Mouse (Mus musculus): Measurements from ENCODE around the gene Rtraf. TPM values are rescaled to one million over a fixed set of nuclear protein-coding genes. Genes with fewer than 3 reads are reported as not detected.

Gene Rtraf
- polyA plus RNA-seq, 1 experiment from 2014 or later: 168 TPM

- Histone ChIP-seq H3K4me3 (ENCODE audit: low read depth, low read length) (no peak overlapping the region), H3K9ac (ENCODE audit: low read depth, low read length) (no peak overlapping the region), H3K36me3 (ENCODE audit: control insufficient read depth, insufficient read depth, low read length) (peaks cover 8% of the 10 kb centered on the region; the same call in 1 of the 2 replicates), H3K27me3 (replicated peaks; ENCODE audit: control insufficient read depth, insufficient read depth, low read length) (no peaks in the 10 kb centered on the region), H3K27ac (ENCODE audit: low read depth, low read length) (no peak overlapping the region), H3K4me1 (replicated peaks; ENCODE audit: control insufficient read depth, insufficient read depth, low read length) (peaks cover 4% of the 10 kb centered on the region; the same call in 1 of the 2 replicates), H3K4me2 (no peak overlapping the region), H3K9me3 (ENCODE audit: control insufficient read depth, low read length) (no peaks in the 10 kb centered on the region)
- no peak for DNase-seq (ENCODE audit: low spot score)
- 36% methylated on average over 10 of the region's 10 CpGs for WGBS
- ATAC-seq (replicated peaks; ENCODE audit: low FRiP score): peak; percentile 36; the same call in 1 of the 2 replicates
Observed at GRCm38 (mm10) chr14:19803623-19804022, 20.0 kb downstream of the Rtraf start.

GRCm38 (mm10) chr14:19803222-19803621 is 20.4 kb downstream of the Rtraf start:
- no peak overlapping the region for H3K4me2 ChIP-seq
- H3K27ac ChIP-seq (ENCODE audit: low read depth, low read length): no peak overlapping the region
- no peaks in the 10 kb centered on the region for H3K27me3 ChIP-seq (replicated peaks; ENCODE audit: control insufficient read depth, insufficient read depth, low read length)
- H3K4me1 ChIP-seq (replicated peaks; ENCODE audit: control insufficient read depth, insufficient read depth, low read length): peaks cover 4% of the 10 kb centered on the region; the same call in 1 of the 2 replicates
- ATAC-seq (replicated peaks; ENCODE audit: low FRiP score) (no peak), DNase-seq (ENCODE audit: low spot score) (no peak)
- WGBS: 38% methylated on average over 4 of the region's 4 CpGs
- no peak overlapping the region for H3K9ac ChIP-seq (ENCODE audit: low read depth, low read length)
- no peaks in the 10 kb centered on the region for H3K9me3 ChIP-seq (ENCODE audit: control insufficient read depth, low read length)
- H3K36me3 ChIP-seq (ENCODE audit: control insufficient read depth, insufficient read depth, low read length): peaks cover 8% of the 10 kb centered on the region; the same call in 1 of the 2 replicates
- no peak overlapping the region for H3K4me3 ChIP-seq (ENCODE audit: low read depth, low read length)

DNA sequence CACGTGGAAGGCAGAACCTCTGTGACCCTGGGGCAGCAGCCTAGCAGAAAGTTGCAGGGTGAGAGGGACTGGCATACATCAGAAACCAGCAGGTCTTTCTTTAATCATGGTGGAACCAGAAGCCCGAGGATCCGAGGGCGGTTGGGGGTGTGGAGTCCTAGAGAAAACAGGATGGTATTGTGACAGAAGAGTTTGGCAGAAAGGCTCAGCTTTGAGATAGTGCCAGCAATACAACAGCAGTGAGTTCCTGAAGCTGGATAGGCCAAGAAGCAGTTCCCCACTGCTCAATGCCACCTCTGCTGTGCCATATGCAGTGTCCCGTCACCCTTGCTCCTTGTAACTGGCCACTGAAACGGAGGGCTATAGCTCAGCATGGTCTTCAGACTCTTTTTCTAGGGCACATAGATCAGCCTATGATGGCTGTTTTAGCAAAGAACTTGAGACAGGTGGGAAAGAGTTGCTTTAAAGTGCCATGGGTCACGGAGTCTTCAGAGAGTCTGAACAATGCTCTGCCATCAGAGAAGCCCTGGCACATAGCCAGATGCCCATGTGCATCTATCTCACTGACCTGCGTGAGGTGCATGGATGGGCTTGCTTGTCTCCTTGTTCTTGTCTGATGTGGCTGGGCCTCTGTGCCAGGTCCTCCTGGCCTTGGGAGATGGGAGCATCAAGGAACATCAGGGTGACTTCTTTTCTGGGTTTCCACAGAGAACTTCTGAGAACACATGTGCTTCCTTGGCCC is 22.0 kb downstream of the Rtraf start:
- Histone ChIP-seq H3K27ac (ENCODE audit: low read depth, low read length) (no peak overlapping the region), H3K4me2 (no peak overlapping the region), H3K9ac (ENCODE audit: low read depth, low read length) (no peak overlapping the region), H3K36me3 (ENCODE audit: control insufficient read depth, insufficient read depth, low read length) (peaks cover 6% of the 10 kb centered on the region; the same call in 1 of the 2 replicates), H3K4me1 (replicated peaks; ENCODE audit: control insufficient read depth, insufficient read depth, low read length) (peaks cover 10% of the 10 kb centered on the region), H3K4me3 (ENCODE audit: low read depth, low read length) (no peak overlapping the region), H3K27me3 (replicated peaks; ENCODE audit: control insufficient read depth, insufficient read depth, low read length) (no peaks in the 10 kb centered on the region), H3K9me3 (ENCODE audit: control insufficient read depth, low read length) (no peaks in the 10 kb centered on the region)
- DNase-seq (ENCODE audit: low spot score) (no peak), ATAC-seq (replicated peaks; ENCODE audit: low FRiP score) (no peak)
- WGBS: 82% methylated on average over 8 of the region's 8 CpGs

GRCm38 (mm10) chr14:19800485-19800884 is 23.1 kb downstream of the Rtraf start:
- Histone ChIP-seq H3K4me2 (no peak overlapping the region), H3K36me3 (ENCODE audit: control insufficient read depth, insufficient read depth, low read length) (peaks cover 6% of the 10 kb centered on the region; the same call in 1 of the 2 replicates), H3K27ac (ENCODE audit: low read depth, low read length) (no peak overlapping the region), H3K9ac (ENCODE audit: low read depth, low read length) (no peak overlapping the region), H3K4me1 (replicated peaks; ENCODE audit: control insufficient read depth, insufficient read depth, low read length) (peaks cover 19% of the 10 kb centered on the region), H3K9me3 (ENCODE audit: control insufficient read depth, low read length) (no peaks in the 10 kb centered on the region), H3K4me3 (ENCODE audit: low read depth, low read length) (no peak overlapping the region), H3K27me3 (replicated peaks; ENCODE audit: control insufficient read depth, insufficient read depth, low read length) (no peaks in the 10 kb centered on the region)
- 53% methylated on average over 2 of the region's 2 CpGs for whole genome bisulfite sequencing
- ATAC-seq (replicated peaks; ENCODE audit: low FRiP score) (no peak), DNase-seq (ENCODE audit: low spot score) (no peak)

GRCm38 (mm10) chr14:19796541-19797304 is 26.9 kb downstream of the Rtraf start:
- Histone ChIP-seq H3K36me3 (ENCODE audit: control insufficient read depth, insufficient read depth, low read length) (no peaks in the 10 kb centered on the region), H3K27me3 (replicated peaks; ENCODE audit: control insufficient read depth, insufficient read depth, low read length) (no peaks in the 10 kb centered on the region), H3K4me2 (peak overlapping the region; percentile 35), H3K9me3 (ENCODE audit: control insufficient read depth, low read length) (no peaks in the 10 kb centered on the region), H3K9ac (ENCODE audit: low read depth, low read length) (no peak overlapping the region), H3K4me3 (ENCODE audit: low read depth, low read length) (no peak overlapping the region), H3K27ac (ENCODE audit: low read depth, low read length) (peak overlapping the region; percentile 3; the same call in 1 of the 2 replicates), H3K4me1 (replicated peaks; ENCODE audit: control insufficient read depth, insufficient read depth, low read length) (peaks cover 19% of the 10 kb centered on the region)
- 50% methylated on average over 18 of the region's 18 CpGs for WGBS
- DNase-seq (ENCODE audit: low spot score) (no peak), ATAC-seq (replicated peaks; ENCODE audit: low FRiP score) (peak; percentile 74)

- Histone ChIP-seq H3K9ac (ENCODE audit: low read depth, low read length) (no peak overlapping the region), H3K4me1 (replicated peaks; ENCODE audit: control insufficient read depth, insufficient read depth, low read length) (peaks cover 19% of the 10 kb centered on the region), H3K4me2 (no peak overlapping the region), H3K27me3 (replicated peaks; ENCODE audit: control insufficient read depth, insufficient read depth, low read length) (no peaks in the 10 kb centered on the region), H3K4me3 (ENCODE audit: low read depth, low read length) (no peak overlapping the region), H3K9me3 (ENCODE audit: control insufficient read depth, low read length) (no peaks in the 10 kb centered on the region), H3K27ac (ENCODE audit: low read depth, low read length) (no peak overlapping the region), H3K36me3 (ENCODE audit: control insufficient read depth, insufficient read depth, low read length) (no peaks in the 10 kb centered on the region)
- WGBS: 51% methylated on average over 4 of the region's 4 CpGs
- ATAC-seq (replicated peaks; ENCODE audit: low FRiP score) (no peak), DNase-seq (ENCODE audit: low spot score) (no peak)
Observed at GRCm38 (mm10) chr14:19794881-19795280, 28.7 kb downstream of the Rtraf start.

DNA sequence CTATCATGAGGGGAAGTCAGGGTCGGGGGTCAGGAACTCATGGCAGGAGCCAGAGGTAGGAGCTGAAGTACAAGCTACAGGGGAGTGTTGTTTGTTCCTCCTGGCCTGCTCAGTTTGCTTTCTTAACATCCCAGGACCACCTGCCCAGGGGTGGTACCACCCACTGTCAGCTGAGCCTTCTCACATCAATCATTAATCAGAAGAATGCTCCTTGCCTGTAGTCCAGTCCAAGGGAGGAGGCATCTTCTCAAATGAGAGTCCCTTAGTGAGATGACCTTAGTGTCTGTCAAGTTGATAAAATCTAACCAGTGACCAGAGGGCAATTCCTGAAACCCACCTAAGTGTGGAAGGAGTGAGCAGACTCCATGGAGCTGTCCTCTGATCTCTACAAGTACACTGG is 35.2 kb downstream of the Rtraf start:
- H3K27me3 ChIP-seq (replicated peaks; ENCODE audit: control insufficient read depth, insufficient read depth, low read length): no peaks in the 10 kb centered on the region
- no peaks in the 10 kb centered on the region for H3K36me3 ChIP-seq (ENCODE audit: control insufficient read depth, insufficient read depth, low read length)
- WGBS: 71% methylated on average over 1 of the region's 1 CpGs
- H3K4me1 ChIP-seq (replicated peaks; ENCODE audit: control insufficient read depth, insufficient read depth, low read length): no peaks in the 10 kb centered on the region
- no peak overlapping the region for H3K4me2 ChIP-seq
- no peak overlapping the region for H3K27ac ChIP-seq (ENCODE audit: low read depth, low read length)
- no peak overlapping the region for H3K9ac ChIP-seq (ENCODE audit: low read depth, low read length)
- ATAC-seq (replicated peaks; ENCODE audit: low FRiP score) (no peak), DNase-seq (ENCODE audit: low spot score) (no peak)
- no peak overlapping the region for H3K4me3 ChIP-seq (ENCODE audit: low read depth, low read length)
- no peaks in the 10 kb centered on the region for H3K9me3 ChIP-seq (ENCODE audit: control insufficient read depth, low read length)

DNA sequence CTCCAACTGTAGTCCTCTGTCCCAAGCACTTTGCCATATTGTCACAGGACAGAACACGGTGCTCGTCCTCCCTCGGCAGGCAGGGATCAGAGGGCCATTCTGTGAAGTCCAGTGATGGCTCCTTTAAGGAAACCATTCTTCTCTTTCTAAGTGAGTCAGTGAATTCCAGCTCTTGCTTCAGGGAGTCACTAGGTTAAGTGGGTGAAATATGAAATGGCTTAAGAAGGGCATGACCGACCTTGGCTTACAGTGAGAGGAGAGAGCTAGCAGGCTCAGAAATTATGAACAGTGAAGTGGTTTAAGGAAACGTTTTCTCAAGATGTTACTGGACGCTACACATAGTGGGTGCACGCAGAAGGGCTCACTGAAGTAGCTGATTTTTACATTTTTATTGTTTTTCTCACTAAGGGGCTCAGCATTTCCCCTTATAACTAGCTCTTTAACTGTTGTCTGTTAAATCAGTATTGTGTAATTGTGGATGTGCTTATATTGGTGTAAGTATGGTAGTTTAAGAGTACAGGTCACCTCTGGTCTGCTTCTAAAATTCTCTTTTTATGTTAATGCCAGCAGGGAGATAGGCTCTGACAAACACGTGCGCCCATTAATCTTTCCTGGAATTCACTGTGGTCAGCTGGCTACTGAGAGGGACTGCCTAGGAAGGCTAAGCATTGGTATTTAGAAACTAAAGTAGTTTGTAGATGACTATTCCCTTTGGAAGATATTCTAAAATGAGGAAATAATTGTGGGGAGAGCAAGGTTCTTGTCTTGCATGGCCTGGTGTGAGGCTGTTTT is 37.6 kb downstream of the Rtraf start:
- H3K9ac ChIP-seq (ENCODE audit: low read depth, low read length): no peak overlapping the region
- H3K9me3 ChIP-seq (ENCODE audit: control insufficient read depth, low read length): no peaks in the 10 kb centered on the region
- DNase-seq (ENCODE audit: low spot score): no peak
- no peaks in the 10 kb centered on the region for H3K27me3 ChIP-seq (replicated peaks; ENCODE audit: control insufficient read depth, insufficient read depth, low read length)
- H3K4me1 ChIP-seq (replicated peaks; ENCODE audit: control insufficient read depth, insufficient read depth, low read length): no peaks in the 10 kb centered on the region
- H3K27ac ChIP-seq (ENCODE audit: low read depth, low read length): no peak overlapping the region
- no peaks in the 10 kb centered on the region for H3K36me3 ChIP-seq (ENCODE audit: control insufficient read depth, insufficient read depth, low read length)
- 72% methylated on average over 9 of the region's 9 CpGs for WGBS
- no peak for ATAC-seq (replicated peaks; ENCODE audit: low FRiP score)
- no peak overlapping the region for H3K4me3 ChIP-seq (ENCODE audit: low read depth, low read length)
- no peak overlapping the region for H3K4me2 ChIP-seq
